Mouse (Mus musculus) retina, embryonic 14.5 days (tissue): Measurements from ENCODE around the gene Mocs1.

Source experiments
- DNase-seq: peaks from one replicate; pipeline ENCODE4 v3.0.0-alpha.2; 2015; ENCODE audit warnings: low spot score

The Mocs1 gene

GRCm38 (mm10) chr17:49428239-49428688, at the start of gene Mocs1:
Gene Mocs1 (plus strand): TSS chr17:49428362.
- DNase-seq = peak; percentile 92

- no peak for DNase-seq
Observed at GRCm38 (mm10) chr17:49379645-49380044, 48.5 kb upstream of the Mocs1 start.

DNA sequence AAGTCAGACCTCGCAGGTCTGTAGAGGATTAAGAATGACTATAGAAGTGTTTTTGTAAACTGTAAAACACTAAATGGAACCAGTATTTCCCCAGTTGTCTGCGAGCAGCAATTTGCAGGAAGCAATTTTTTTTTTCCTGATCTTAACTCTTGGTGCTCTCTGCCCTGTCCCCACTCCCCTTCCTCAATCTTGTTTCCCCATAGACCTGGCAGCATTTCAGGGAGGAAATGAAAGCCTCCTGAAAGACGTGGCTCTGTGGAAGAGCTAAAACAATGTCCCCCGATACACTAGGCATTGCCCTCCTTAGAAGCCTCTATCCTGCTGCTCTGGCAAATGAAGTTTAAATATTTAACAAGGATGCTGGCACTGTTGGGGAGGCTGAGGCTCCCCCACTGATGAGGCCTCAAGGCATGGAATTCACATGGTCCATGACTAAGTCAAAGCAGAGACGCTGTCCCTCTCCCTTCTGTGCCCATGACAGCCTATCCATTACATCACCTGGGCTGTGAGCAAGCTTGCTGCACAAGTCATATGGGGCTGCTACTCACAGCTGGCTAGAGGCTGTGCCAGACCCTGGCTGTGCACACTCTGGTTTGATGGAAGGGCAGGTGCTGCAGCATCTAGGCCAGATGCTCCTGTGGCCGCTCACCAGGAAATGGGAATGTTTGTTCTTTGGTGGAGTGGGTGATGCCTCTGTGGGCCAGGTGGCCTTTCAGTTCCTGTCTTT, 43.8 kb upstream of the Mocs1 start:
- no peak for DNase-seq

DNA sequence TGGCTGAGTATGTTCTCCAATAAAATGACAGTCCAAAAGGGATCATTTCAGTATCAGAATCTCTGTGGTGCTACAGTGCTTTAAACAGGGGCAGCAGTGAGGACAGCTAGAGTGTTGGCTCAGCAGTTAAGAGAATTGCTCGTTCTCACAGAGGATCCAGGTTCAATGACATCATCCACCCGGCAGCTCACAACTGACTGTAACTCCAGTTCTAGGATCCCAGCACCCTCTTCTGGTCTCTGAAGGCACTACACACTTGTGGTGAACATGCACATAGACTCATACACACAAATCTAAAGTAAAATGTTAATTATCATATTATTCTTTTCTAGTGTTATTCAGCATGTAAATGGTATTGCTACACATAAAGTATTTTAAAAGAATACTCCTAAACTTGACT, 40.4 kb upstream of the Mocs1 start:
- DNase-seq = no peak

DNA sequence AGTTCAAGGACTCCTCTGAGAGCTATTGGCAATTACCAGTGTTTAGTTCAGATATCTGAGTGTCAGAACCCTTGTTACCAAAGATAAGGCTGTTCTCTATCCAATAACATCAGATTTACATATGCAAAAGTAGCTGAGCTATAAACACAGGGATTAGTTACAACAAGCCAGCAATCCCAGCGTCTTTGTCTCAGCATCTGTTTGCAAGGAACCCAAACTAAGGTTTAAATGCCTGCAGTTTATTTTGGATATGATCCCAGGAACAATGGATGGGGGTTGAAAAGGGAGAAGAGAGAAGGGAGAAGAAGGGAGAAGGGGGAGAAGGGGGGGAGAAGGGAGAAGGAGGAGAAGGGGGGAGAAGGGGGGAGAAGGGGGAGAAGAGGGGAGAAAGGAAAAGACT, 35.4 kb upstream of the Mocs1 start:
- no peak for DNase-seq

DNA sequence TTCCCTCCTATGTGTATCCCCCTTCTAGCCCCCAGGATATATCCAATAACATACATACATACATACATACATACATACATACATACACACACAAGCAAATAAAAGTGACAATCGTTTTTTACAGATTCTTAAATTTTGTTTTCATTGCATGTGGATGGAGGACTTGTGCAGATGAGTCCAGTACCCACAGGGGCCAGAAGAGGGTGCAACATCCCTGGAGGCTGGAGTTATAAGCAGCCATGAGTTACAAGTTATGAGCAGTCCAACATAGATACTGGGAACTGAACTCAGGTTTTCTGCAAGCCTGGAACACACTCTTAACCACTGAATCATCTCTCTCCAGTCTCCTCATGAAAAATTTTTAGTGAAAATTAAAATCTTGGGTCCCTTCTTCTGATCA, 33.3 kb upstream of the Mocs1 start:
- peak; percentile 33 for DNase-seq

DNA sequence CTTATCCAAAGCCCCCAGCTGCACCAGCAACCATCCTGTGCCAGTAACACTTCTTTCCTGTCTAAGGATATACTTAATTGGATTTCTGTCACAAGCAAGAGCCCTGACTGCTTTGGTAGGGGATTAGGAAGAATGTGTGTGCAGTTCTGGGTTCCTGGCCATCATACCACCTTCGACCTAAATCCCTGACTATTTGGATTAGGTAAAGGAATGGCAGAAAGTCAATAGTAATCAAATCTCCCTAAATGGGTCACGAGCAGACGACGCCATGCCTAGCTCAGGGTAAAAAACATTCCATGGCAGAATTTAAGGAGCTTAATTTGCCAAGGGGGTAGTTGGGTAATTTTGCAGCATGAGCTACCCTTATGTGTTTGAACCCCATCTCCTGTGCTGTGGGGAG, 28.6 kb upstream of the Mocs1 start:
- peak; percentile 9 for DNase-seq

DNA sequence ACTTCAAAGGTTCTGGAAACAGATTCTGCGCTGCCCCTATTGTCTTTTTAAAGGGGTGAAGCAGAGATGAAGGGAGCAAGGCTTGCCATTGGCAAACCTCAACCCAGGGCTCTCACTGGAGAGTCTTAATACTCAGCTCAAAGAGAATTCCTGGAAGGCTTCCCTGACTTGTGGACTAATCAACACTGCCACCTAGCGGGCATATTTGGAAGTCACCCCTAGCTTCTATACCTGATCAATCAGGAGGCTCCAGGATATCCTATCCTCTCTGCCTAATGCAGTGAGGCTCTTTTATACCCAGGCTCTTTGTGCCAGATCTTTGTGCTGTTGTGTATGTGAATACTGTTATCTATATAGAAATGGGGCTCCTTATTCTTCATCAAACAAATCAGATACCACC, 28.0 kb upstream of the Mocs1 start:
- DNase-seq = peak; percentile 93

- no peak for DNase-seq
Observed at GRCm38 (mm10) chr17:49403151-49403550, 25.0 kb upstream of the Mocs1 start.

DNA sequence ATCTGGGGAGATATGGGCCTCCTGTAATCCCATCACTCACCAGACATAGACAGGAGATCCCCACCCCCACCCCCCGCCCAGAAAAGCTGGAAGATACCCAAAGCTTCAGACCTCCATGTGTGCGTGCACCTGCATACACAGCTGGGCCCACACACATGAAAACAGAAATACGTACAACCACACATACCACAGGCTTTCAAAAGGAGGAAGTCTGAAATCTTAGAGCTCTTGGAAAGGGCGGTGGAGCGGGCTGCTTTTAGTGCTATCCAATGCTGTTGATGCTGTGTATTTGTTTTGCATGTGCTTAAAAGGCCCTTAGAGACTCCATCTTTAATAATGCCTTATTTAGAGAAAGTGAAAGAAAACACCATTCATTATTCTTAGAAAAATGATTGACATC, 22.2 kb upstream of the Mocs1 start:
- DNase-seq = no peak

DNA sequence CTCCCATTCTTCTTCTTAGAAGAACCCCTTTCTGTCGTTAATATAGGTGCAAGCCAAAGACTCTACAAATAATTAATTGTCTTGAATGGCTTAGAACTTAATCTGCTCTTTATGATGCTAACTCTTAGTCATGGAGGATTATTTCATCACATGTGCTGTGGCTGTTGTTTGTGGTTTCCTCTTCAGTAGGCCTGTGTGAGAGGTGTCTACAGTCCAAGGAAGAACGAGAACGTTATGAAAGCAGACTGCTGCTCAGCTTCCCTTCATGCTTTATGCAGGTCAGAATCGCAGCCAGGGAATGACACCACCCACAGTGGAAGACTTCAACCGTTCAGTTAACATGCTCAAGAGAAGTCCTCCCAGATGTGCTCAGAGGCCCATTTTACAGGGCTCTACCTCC, 15.2 kb upstream of the Mocs1 start:
- DNase-seq = no peak

- peak; percentile 37 for DNase-seq
Observed at GRCm38 (mm10) chr17:49413554-49413953, 14.6 kb upstream of the Mocs1 start.

GRCm38 (mm10) chr17:49416228-49416627, 11.9 kb upstream of the Mocs1 start:
- DNase-seq = no peak

DNA sequence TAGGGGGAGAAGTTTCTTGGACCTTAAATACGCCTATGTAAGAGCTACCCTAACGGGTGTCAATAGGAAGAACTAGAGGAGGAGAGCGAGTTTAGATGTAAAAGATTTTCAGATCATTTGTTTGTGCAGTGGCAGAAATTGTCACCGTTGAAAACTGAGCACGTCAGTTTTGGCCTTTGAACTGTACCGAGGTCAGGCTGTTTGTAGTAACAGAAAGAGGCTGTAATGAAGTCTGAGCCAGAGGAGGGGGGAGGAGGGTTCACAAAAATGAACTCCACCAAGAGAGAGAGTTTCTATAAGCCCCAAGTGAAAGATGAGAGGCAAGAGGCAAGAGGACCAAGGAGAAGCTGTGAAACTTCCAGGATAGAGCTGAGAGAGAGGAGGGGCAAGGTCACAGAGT, 8.3 kb upstream of the Mocs1 start:
- DNase-seq = no peak

DNA sequence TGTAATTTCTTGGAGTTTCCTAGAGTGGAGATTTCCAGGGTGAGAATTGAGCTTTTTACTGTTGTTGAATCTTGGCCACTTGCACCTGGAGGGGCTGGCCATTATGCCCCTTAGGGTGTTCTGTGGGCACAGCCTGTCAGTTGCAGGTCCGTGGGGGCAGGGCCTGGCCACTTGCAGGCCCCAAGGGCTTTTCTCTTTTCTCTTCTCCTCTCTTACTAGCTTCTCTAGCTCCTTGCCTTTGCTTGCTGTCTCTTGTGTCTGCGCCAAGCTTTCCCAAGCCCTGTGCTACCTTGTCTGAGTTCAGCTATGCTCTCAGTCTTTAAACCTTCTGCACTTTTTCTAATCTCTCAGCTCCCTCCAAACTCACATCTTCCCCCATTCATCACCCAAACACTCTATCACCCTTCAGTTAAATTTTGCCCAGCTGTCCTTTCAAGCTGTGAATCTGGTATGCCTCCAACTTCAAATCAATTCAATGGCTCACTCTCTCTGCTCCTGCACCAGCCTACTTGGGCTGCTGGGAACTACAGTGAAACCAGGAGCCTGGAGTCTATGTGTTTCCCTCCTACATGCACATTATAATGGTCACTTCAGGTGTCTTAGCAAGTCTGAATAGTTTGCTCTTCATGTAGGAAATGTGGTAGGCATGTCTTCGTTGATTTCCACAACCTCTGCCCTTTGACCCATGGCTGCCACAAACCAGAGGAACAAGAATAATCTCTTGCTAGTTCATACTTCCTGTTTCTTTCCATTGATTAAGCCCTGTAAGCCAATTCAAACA, 5.7 kb upstream of the Mocs1 start:
- no peak for DNase-seq

GRCm38 (mm10) chr17:49423067-49423325, 5.2 kb upstream of the Mocs1 start:
- no peak for DNase-seq

- DNase-seq = no peak
Observed at GRCm38 (mm10) chr17:49423872-49424271, 4.3 kb upstream of the Mocs1 start.

DNA sequence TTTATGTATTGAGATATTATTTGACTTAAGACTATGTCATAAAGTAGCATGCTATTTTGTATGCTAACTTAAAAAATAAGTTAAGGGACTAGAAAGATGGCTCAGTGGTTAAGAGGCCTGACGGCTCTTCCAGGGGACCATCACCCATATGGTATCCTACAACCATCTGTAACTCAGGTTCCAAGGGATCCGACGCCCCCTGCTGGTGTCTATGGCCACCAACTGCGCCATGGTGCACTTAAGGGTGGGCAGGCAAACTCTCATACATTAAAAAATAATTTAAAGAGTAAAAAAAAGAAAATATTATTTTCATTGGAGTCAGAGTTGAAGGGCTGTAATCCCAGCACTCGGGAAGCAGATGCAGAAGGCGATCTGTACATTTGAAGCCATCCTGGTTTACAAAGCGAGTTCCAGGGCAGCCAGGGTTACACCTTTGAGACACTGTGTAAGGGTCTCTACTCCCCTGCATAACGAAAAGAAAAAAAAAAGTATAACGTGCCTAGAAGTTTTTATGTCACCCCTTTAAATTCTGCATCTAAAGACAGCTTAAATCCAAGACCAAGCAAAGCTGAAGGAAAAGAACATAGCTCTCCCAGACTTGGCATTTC, 427 bp upstream of the Mocs1 start:
- peak; percentile 56 for DNase-seq

DNA sequence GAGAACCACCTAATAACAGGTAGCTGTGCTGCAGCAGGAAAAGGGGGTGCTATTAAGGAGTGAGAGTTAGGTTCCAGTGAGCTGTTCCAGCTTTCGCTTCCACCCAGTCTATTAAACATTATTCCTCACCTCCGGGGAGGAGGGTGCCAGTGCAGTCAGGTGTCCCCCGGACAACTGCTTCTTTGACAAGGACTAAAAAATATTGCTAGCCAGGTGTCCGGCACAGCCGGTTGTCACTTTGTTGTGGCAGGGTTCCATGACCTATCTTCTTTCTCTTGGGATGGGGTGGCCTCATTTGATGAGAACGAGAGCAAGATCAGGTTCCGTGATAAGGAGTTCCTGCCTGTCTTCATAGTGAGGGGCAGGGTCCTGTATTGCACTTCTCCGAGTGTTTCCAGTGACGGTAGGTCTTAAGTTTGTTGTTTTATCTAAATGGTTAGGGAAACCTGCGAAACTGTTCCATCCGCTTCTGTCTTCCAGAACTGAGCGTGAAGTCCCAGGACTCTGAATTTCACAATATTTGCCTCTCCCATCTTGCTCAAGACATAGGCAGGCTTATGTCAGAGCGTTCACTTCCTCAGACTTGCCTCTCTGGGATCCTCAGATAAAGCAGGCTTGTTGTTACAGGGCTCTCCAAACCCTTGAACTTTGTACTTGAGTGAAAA, 721 bp downstream of the Mocs1 start:
- DNase-seq = no peak

- DNase-seq = no peak
Observed at GRCm38 (mm10) chr17:49429471-49430129, 1.4 kb downstream of the Mocs1 start.

GRCm38 (mm10) chr17:49430136-49430535, 2.0 kb downstream of the Mocs1 start:
- no peak for DNase-seq

- DNase-seq = no peak
Observed at GRCm38 (mm10) chr17:49431176-49431575, 3.0 kb downstream of the Mocs1 start.
